Mouse (Mus musculus) midbrain, embryonic 11.5 days (tissue): ENCODE measurements around the gene Arhgef39. TPM values are rescaled to one million over a fixed set of nuclear protein-coding genes. Genes with fewer than 3 reads are reported as not detected.
A peak's percentile ranks its signal among the peaks of the same experiment; 100 is the strongest.

Source experiments
- ATAC-seq: fragments of 200-750 bp; cut with Nextera tagmentation; 2 replicates; pipeline ENCODE4 v1.8.0; 2017; ENCODE audit warnings: moderate TSS enrichment, moderate library complexity; ENCODE audit not compliant: low FRiP score
- DNase-seq: peaks from one replicate; pipeline ENCODE4 v3.0.0; 2015; ENCODE audit warnings: low spot score; ENCODE audit errors: missing footprints
- H3K27ac ChIP-seq: fragments of 300-500 bp; sonication (generic); 2 replicates; pipeline ENCODE4 v1.5.1; 2014; ENCODE audit warnings: low read depth, low read length
- H3K27me3 ChIP-seq: fragments of 300-500 bp; sonication (generic); 2 replicates; pipeline ENCODE4 v1.6.1; 2014; ENCODE audit warnings: mild to moderate bottlenecking, low read length, moderate library complexity, mixed read lengths; ENCODE audit not compliant: control insufficient read depth, insufficient read depth
- H3K36me3 ChIP-seq: fragments of 300-500 bp; sonication (generic); 2 replicates; pipeline ENCODE4 v1.6.1; 2014; ENCODE audit warnings: mild to moderate bottlenecking, low read length, moderate library complexity, mixed read lengths; ENCODE audit not compliant: control insufficient read depth, insufficient read depth
- H3K4me1 ChIP-seq: fragments of 300-500 bp; sonication (generic); 2 replicates; pipeline ENCODE4 v1.6.1; 2014; ENCODE audit warnings: low read length; ENCODE audit not compliant: control insufficient read depth, insufficient read depth
- H3K4me2 ChIP-seq: fragments of 300-500 bp; sonication (generic); 2 replicates; pipeline ENCODE4 v1.6.1; 2014; ENCODE audit warnings: mild to moderate bottlenecking, moderate library complexity
- H3K4me3 ChIP-seq: fragments of 300-500 bp; sonication (generic); 2 replicates; pipeline ENCODE4 v1.5.1; 2014; ENCODE audit warnings: low read depth, low read length
- H3K9ac ChIP-seq: fragments of 300-500 bp; sonication (generic); 2 replicates; pipeline ENCODE4 v1.6.1; 2014; ENCODE audit warnings: low read length
- H3K9me3 ChIP-seq: fragments of 300-500 bp; sonication (generic); 2 replicates; pipeline ENCODE4 v1.6.1; 2016; ENCODE audit warnings: low read length; ENCODE audit not compliant: control insufficient read depth
- WGBS: fragments of 180-500 bp; shearing (Covaris S2); extraction: QIAGEN DNeasy Blood & Tissue Kit; methylation state at CpG from one replicate; pipeline ENCODE4 v1.1.7; 2014; 5-methylcytosine and 5-hydroxymethylcytosine counted together
- polyA plus RNA-seq: library from polyadenylated mRNA; unstranded; fragments of >200 nt; fragmentation: Nextera tagmentation; extraction: Ambion mirVana; gene quantifications from 2 replicates; pipeline ENCODE4 v1.2.1, GENCODE M21; 2014

The Arhgef39 gene
- polyA plus RNA-seq, 1 experiment from 2014 or later: 40.2 TPM

DNA sequence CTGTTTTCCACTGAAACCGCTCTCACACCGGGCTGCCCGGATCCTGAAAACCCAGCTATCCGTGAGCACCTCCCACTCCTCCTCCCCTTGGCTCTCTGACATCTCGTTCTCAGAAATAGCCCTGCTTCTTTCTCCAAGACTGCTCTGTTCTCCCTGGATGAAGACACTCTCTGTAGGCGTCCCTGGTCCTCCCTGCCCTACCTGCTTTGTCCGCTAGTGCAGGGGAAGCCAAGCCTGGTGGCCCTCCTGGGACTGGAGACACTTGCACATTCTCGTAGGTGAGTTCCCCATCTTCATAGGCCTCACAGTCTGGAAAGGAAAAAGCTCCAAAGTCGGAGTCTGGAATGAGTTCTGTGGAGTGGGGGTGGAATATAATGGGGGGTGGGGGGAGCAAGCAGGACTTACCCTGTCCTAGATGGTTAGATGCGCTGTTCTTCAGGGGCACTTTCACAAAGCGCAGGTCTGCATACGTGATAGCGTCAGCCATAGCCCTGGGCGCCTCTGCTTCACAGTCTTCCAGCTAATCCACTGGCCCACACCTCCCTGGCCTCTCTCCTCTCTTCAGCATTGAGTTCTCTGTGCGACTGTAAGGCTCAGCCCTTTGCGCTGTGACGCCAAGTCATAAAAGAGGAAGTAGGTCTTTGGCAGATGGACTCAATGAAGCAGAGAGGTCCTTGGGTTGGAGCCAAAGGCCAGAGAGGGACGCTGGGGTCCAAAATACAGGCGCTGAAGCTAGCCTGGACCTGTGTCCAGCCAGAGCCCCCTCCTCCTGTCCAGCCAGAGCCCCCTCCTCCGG, 45.3 kb downstream of the Arhgef39 start, which contains the start of gene Cd72:
TSS of gene Cd72 (minus strand) at position 588 of the 796 bp plus-strand sequence.
- Histone ChIP-seq H3K27me3 (peaks cover 15% of the 10 kb centered on the region), H3K9ac (peak within 1 kb of the TSS; percentile 3), H3K4me1 (peaks cover 4% of the 10 kb centered on the region; the same call in 1 of the 2 replicates), H3K27ac (no peak within 1 kb of the TSS), H3K36me3 (no peaks in the 10 kb centered on the region), H3K4me2 (peak within 1 kb of the TSS; percentile 41), H3K4me3 (peak within 1 kb of the TSS; percentile 22; the same call in 1 of the 2 replicates), H3K9me3 (no peaks in the 10 kb centered on the region)
- WGBS: 29% methylated on average over 20 of the region's 20 CpGs
- DNase-seq (peak; percentile 88), ATAC-seq (peak; percentile 27; the same call in 1 of the 2 replicates)

DNA sequence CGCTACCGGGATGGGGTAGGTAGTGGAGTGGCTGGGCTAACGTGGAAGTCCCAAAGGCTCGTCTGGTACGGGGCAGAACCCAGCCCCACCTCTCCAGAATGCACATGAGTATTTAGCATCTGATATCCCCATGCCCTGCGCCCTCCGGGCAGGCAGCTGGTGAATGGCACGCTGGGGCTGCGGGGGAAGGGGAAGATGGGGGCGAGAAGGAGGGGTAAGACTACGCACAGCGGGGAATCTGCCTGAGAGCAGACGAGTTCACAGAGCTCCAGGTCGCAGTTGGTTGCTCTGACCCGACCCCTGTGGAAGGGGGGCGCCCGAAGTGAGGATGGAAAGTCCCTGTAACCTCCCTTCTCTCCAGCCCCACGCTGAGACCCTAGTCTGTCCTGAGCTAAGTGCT, 46.1 kb downstream of the Arhgef39 start:
- WGBS: under 1% methylated on average over 17 of the region's 18 CpGs
- Histone ChIP-seq H3K4me2 (peak overlapping the region; percentile 41), H3K9ac (peak overlapping the region; percentile 3), H3K9me3 (no peaks in the 10 kb centered on the region), H3K36me3 (no peaks in the 10 kb centered on the region), H3K27ac (no peak overlapping the region), H3K27me3 (peaks cover 15% of the 10 kb centered on the region), H3K4me3 (peak overlapping the region; percentile 22; the same call in 1 of the 2 replicates), H3K4me1 (peaks cover 4% of the 10 kb centered on the region; the same call in 1 of the 2 replicates)
- DNase-seq: peak; percentile 88
- peak; percentile 27; the same call in 1 of the 2 replicates for ATAC-seq

GRCm38 (mm10) chr4:43452315-43452714, 47.2 kb downstream of the Arhgef39 start:
- Histone ChIP-seq H3K36me3 (no peaks in the 10 kb centered on the region; the same call in 1 of the 2 replicates), H3K4me2 (no peak overlapping the region), H3K4me3 (no peak overlapping the region), H3K9ac (no peak overlapping the region), H3K4me1 (peaks cover 4% of the 10 kb centered on the region; the same call in 1 of the 2 replicates), H3K9me3 (no peaks in the 10 kb centered on the region), H3K27ac (no peak overlapping the region), H3K27me3 (peaks cover 15% of the 10 kb centered on the region)
- DNase-seq (no peak), ATAC-seq (no peak)
- WGBS: 53% methylated on average over 11 of the region's 11 CpGs

- WGBS: 82% methylated on average over 3 of the region's 3 CpGs
- H3K27me3 ChIP-seq: peaks cover 7% of the 10 kb centered on the region
- ATAC-seq: no peak
Observed at GRCm38 (mm10) chr4:43448554-43448953, 50.9 kb downstream of the Arhgef39 start.

GRCm38 (mm10) chr4:43447251-43447650, 52.2 kb downstream of the Arhgef39 start:
- H3K9me3 ChIP-seq: no peaks in the 10 kb centered on the region
- H3K27me3 ChIP-seq: no peaks in the 10 kb centered on the region; the same call in 1 of the 2 replicates
- no peak overlapping the region for H3K27ac ChIP-seq
- peaks cover 9% of the 10 kb centered on the region for H3K36me3 ChIP-seq
- H3K4me2 ChIP-seq: no peak overlapping the region
- H3K4me1 ChIP-seq: peaks cover 8% of the 10 kb centered on the region
- H3K9ac ChIP-seq: no peak overlapping the region
- ATAC-seq (no peak), DNase-seq (no peak)
- H3K4me3 ChIP-seq: no peak overlapping the region
- WGBS: 94% methylated on average over 13 of the region's 13 CpGs

More at GRCm38 (mm10) chr4:43448554-43448953, 50.9 kb downstream of the Arhgef39 start:
- no peak for DNase-seq
- Histone ChIP-seq H3K27ac (no peak overlapping the region), H3K9me3 (no peaks in the 10 kb centered on the region), H3K9ac (no peak overlapping the region), H3K4me1 (peaks cover 8% of the 10 kb centered on the region), H3K4me2 (no peak overlapping the region), H3K4me3 (no peak overlapping the region), H3K36me3 (peaks cover 9% of the 10 kb centered on the region)

Other genes with a start within 250 kb of the Arhgef39 start
- 0.30 and 0.70 TPM in 2 replicates for gene Atp8b5, start 232.5 kb downstream of the Arhgef39 start, polyA plus RNA-seq
- 13.7 TPM in 2 replicates for gene Rusc2, start 117.7 kb downstream of the Arhgef39 start, polyA plus RNA-seq
- 0.54 and 0.59 TPM in 2 replicates for gene Fam166b, start 70.6 kb downstream of the Arhgef39 start, polyA plus RNA-seq
- 7.2 and 7.3 TPM in 2 replicates for gene Tesk1, start 57.8 kb downstream of the Arhgef39 start, polyA plus RNA-seq
- gene Cd72, start 45.1 kb downstream of the Arhgef39 start, polyA plus RNA-seq: 2.9 and 3.4 TPM in 2 replicates
- gene Sit1, start 16.0 kb downstream of the Arhgef39 start, polyA plus RNA-seq: not detected in 2 replicates
- 45.8 and 48.8 TPM in 2 replicates for gene Ccdc107, start 6.8 kb downstream of the Arhgef39 start, polyA plus RNA-seq
- 0.07 TPM in 1 of 2 replicates, not detected in the other for gene Car9, start 7.3 kb upstream of the Arhgef39 start, polyA plus RNA-seq
- gene Tpm2, start 24.1 kb upstream of the Arhgef39 start, polyA plus RNA-seq: 44.0 and 51.8 TPM in 2 replicates
- 46.4 and 54.5 TPM in 2 replicates for gene Creb3, start 62.6 kb upstream of the Arhgef39 start, polyA plus RNA-seq
- gene Tln1, start 63.0 kb upstream of the Arhgef39 start, polyA plus RNA-seq: 38.4 and 40.4 TPM in 2 replicates
- gene Rgp1, start 79.0 kb upstream of the Arhgef39 start, polyA plus RNA-seq: 22.0 and 25.2 TPM in 2 replicates
- 24.5 and 26.1 TPM in 2 replicates for gene Gba2, start 79.2 kb upstream of the Arhgef39 start, polyA plus RNA-seq
- 0.63 TPM in 1 of 2 replicates, not detected in the other for gene Msmp, start 84.8 kb upstream of the Arhgef39 start, polyA plus RNA-seq
- gene Npr2, start 132.2 kb upstream of the Arhgef39 start, polyA plus RNA-seq: 14.0 and 15.5 TPM in 2 replicates
- gene Spag8, start 153.9 kb upstream of the Arhgef39 start, polyA plus RNA-seq: 2.9 and 3.4 TPM in 2 replicates
- 70.0 and 72.9 TPM in 2 replicates for gene Hint2, start 156.8 kb upstream of the Arhgef39 start, polyA plus RNA-seq
- gene Tmem8b, start 169.3 kb upstream of the Arhgef39 start, polyA plus RNA-seq: 4.4 and 4.5 TPM in 2 replicates
- gene Fam221b, start 169.4 kb upstream of the Arhgef39 start, polyA plus RNA-seq: 2.4 and 2.5 TPM in 2 replicates
- not detected in 2 replicates for gene Olfr70, start 201.1 kb upstream of the Arhgef39 start, polyA plus RNA-seq
- not detected in 2 replicates for gene Olfr71, start 210.6 kb upstream of the Arhgef39 start, polyA plus RNA-seq
- gene Hrct1, start 227.5 kb upstream of the Arhgef39 start, polyA plus RNA-seq: 0.11 and 0.25 TPM in 2 replicates
- 0.04 TPM in 1 of 2 replicates, not detected in the other for gene Spaar, start 230.3 kb upstream of the Arhgef39 start, polyA plus RNA-seq